Mouse (Mus musculus): Measurements from ENCODE around the gene Cdsn.

- TF ChIP-seq CTCF (IDR thresholded peaks at IDR 0.05) (no peak), POLR2A (IDR thresholded peaks at IDR 0.05; ENCODE audit: insufficient read depth, low read depth, low read length) (no peak)
These were observed 49.2 kb upstream of the Cdsn start for GRCm38 (mm10) chr17:35502762-35503161.

Data from heart, adult 2 months (tissue).